In genomic region chr4:154958171-154958570, GRCm38 (mm10) we compare ENCODE assay signal across 9 mouse cellular contexts. TPM values are rescaled to one million over a fixed set of nuclear protein-coding genes. Genes with fewer than 3 reads are reported as not detected.
DNase-seq lines count a peak whose midpoint lies in the region; ATAC-seq lines count a peak whose summit lies in the region.
"Had no signal": no experiment of that assay in that cellular context is flagged by ENCODE, and none has a peak within 500 bp of the region (broad histone marks: within the 10 kb centered on the region; RNA-seq: fewer than 3 reads in every experiment).

No protein-coding gene starts in this region.

- no peak overlapping the region for H3K27ac ChIP-seq in lung, embryonic 16.5 days (ENCODE audit: low read length)
- peak overlapping the region; percentile 34 for H3K27ac ChIP-seq in forebrain, embryonic 16.5 days (ENCODE audit: low read length)
- 0 out of 2 replicates have a peak overlapping the region, but pooled peaks have one; percentile 35 for H3K27ac ChIP-seq in limb, embryonic 12.5 days
- H3K27ac ChIP-seq: macrophage had no signal

- no peaks in the 10 kb centered on the region for H3K9me3 ChIP-seq in lung, embryonic 16.5 days (ENCODE audit: control insufficient read depth, low read length)
- no peaks in the 10 kb centered on the region for H3K9me3 ChIP-seq in forebrain, embryonic 16.5 days (ENCODE audit: control insufficient read depth, low read length)
- no peaks in the 10 kb centered on the region for H3K9me3 ChIP-seq in limb, embryonic 12.5 days

- WGBS in lung, embryonic 16.5 days = 2% methylated on average over 15 of the region's 15 CpGs
- WGBS in forebrain, embryonic 16.5 days = 1% methylated on average over 15 of the region's 15 CpGs
- 1% methylated on average over 15 of the region's 15 CpGs for WGBS in limb, embryonic 12.5 days

- peak; percentile 20; the same call in 1 of the 2 replicates for ATAC-seq in lung, embryonic 16.5 days (ENCODE audit: low read depth)
- peak; percentile 66 for ATAC-seq in forebrain, embryonic 16.5 days
- ATAC-seq in limb, embryonic 12.5 days (ENCODE audit: insufficient number of reproducible peaks, insufficient read depth, low FRiP score, low TSS enrichment, low read depth) = peak; percentile 38; the same call in 1 of the 2 replicates

- H3K4me1 ChIP-seq in lung, embryonic 16.5 days (replicated peaks; ENCODE audit: control insufficient read depth, insufficient read depth, low read length) = peaks cover 22% of the 10 kb centered on the region
- H3K4me1 ChIP-seq in forebrain, embryonic 16.5 days (replicated peaks; ENCODE audit: control insufficient read depth, insufficient read depth, low read length) = peaks cover 61% of the 10 kb centered on the region
- peaks cover 63% of the 10 kb centered on the region for H3K4me1 ChIP-seq in limb, embryonic 12.5 days (replicated peaks)

- no peak for DNase-seq in lung, postnatal 25 days (ENCODE audit: low spot score)
- DNase-seq in cerebellum, adult 9-10 months = peak; percentile 80
- DNase-seq in retina, postnatal 7 days (ENCODE audit: low read depth, low spot score) = peak; percentile 67
- DNase-seq in adrenal gland, adult 2 months = no peak
- DNase-seq in gastrocnemius, adult 18-20 months (ENCODE audit: low spot score) = no peak

- peak overlapping the region; percentile 7; the same call in 1 of the 2 replicates for H3K4me2 ChIP-seq in lung, embryonic 16.5 days (ENCODE audit: low read depth, low read length)
- H3K4me2 ChIP-seq in forebrain, embryonic 16.5 days (ENCODE audit: low read length) = peak overlapping the region; percentile 40
- peak overlapping the region; percentile 52 for H3K4me2 ChIP-seq in limb, embryonic 12.5 days

- no peak overlapping the region for H3K9ac ChIP-seq in lung, embryonic 16.5 days (ENCODE audit: low read length)
- 0 out of 2 replicates have a peak overlapping the region, but pooled peaks have one; percentile 24 for H3K9ac ChIP-seq in forebrain, embryonic 16.5 days (replicated peaks; ENCODE audit: low read depth, low read length)
- H3K9ac ChIP-seq in limb, embryonic 12.5 days (replicated peaks) = peak overlapping the region; percentile 37; the same call in 1 of the 2 replicates

- 0 out of 2 replicates have a peak overlapping the region, but pooled peaks have one; percentile 0 for H3K4me3 ChIP-seq in lung, embryonic 16.5 days (ENCODE audit: low read length)
- H3K4me3 ChIP-seq in forebrain, embryonic 16.5 days (replicated peaks; ENCODE audit: low read length) = peak overlapping the region; percentile 2; the same call in 1 of the 2 replicates
- H3K4me3 ChIP-seq in limb, embryonic 12.5 days (replicated peaks) = peak overlapping the region; percentile 20

- H3K36me3 ChIP-seq in lung, embryonic 16.5 days (ENCODE audit: control insufficient read depth, insufficient read depth, low read length) = no peaks in the 10 kb centered on the region
- H3K36me3 ChIP-seq in forebrain, embryonic 16.5 days (ENCODE audit: control insufficient read depth, insufficient read depth) = no peaks in the 10 kb centered on the region
- H3K36me3 ChIP-seq in limb, embryonic 12.5 days = no peaks in the 10 kb centered on the region

- peaks cover 74% of the 10 kb centered on the region for H3K27me3 ChIP-seq in lung, embryonic 16.5 days (ENCODE audit: control insufficient read depth, insufficient read depth, low read depth, low read length)
- H3K27me3 ChIP-seq in forebrain, embryonic 16.5 days (replicated peaks; ENCODE audit: control insufficient read depth, insufficient read depth, low read length) = no peaks in the 10 kb centered on the region
- H3K27me3 ChIP-seq in limb, embryonic 12.5 days = peaks cover 98% of the 10 kb centered on the region

RNA-seq across cellular contexts. Expression of gene Hes5, which starts 2.6 kb away (rescaled TPM):
- 0.54 and 0.55 TPM in 2 replicates for polyA plus RNA-seq in lung, embryonic 16.5 days (2015; fragmentation: Nextera tagmentation; extraction: Ambion mirVana)
- 91.4 and 100 TPM in 2 replicates for polyA plus RNA-seq in forebrain, embryonic 16.5 days (2015; fragmentation: Nextera tagmentation; extraction: Ambion mirVana)
- 0.54 and 1.1 TPM in 2 replicates for polyA plus RNA-seq in limb, embryonic 12.5 days (2016; fragmentation: Nextera tagmentation; extraction: Ambion mirVana)
- not detected for total RNA-seq in adrenal gland, adult 2 months (2021)
- polyA plus RNA-seq in adrenal gland, adult 2 months (2012; rRNA removed) = 0.27 TPM in 1 of 2 replicates, not detected in the other
- not detected for total RNA-seq in gastrocnemius, adult 18-20 months (2021)
- polyA plus RNA-seq: macrophage had no signal

RNA-seq across cellular contexts. Expression of gene Pank4, which starts 5.8 kb away (rescaled TPM):
- polyA plus RNA-seq in lung, embryonic 16.5 days (2015; fragmentation: Nextera tagmentation; extraction: Ambion mirVana) = 47.3 and 48.4 TPM in 2 replicates
- polyA plus RNA-seq in forebrain, embryonic 16.5 days (2015; fragmentation: Nextera tagmentation; extraction: Ambion mirVana) = 47.1 and 47.3 TPM in 2 replicates
- polyA plus RNA-seq in limb, embryonic 12.5 days (2016; fragmentation: Nextera tagmentation; extraction: Ambion mirVana) = 56.3 and 60.5 TPM in 2 replicates
- total RNA-seq in adrenal gland, adult 2 months (2021) = 10 to 100 TPM; 24.5 to 28.0 TPM
- 34.8 and 35.3 TPM in 2 replicates for polyA plus RNA-seq in adrenal gland, adult 2 months (2012; rRNA removed)
- total RNA-seq in gastrocnemius, adult 18-20 months (2021) = 10 to 100 TPM; 31.9 to 35.6 TPM

RNA-seq across cellular contexts. Expression of gene Tnfrsf14, which starts 29.8 kb away (rescaled TPM):
- 1.7 and 1.9 TPM in 2 replicates for polyA plus RNA-seq in lung, embryonic 16.5 days (2015; fragmentation: Nextera tagmentation; extraction: Ambion mirVana)
- 0.27 TPM in 1 of 2 replicates, not detected in the other for polyA plus RNA-seq in forebrain, embryonic 16.5 days (2015; fragmentation: Nextera tagmentation; extraction: Ambion mirVana)
- polyA plus RNA-seq in limb, embryonic 12.5 days (2016; fragmentation: Nextera tagmentation; extraction: Ambion mirVana) = 1.0 and 1.4 TPM in 2 replicates
- 1 to 10 TPM; 6.1 to 8.4 TPM for total RNA-seq in adrenal gland, adult 2 months (2021)
- 14.9 and 27.2 TPM in 2 replicates for polyA plus RNA-seq in adrenal gland, adult 2 months (2012; rRNA removed)
- 1 to 10 TPM; 1.3 to 1.9 TPM for total RNA-seq in gastrocnemius, adult 18-20 months (2021)

RNA-seq across cellular contexts. Expression of gene Fam213b, which starts 59.2 kb away (rescaled TPM):
- polyA plus RNA-seq in lung, embryonic 16.5 days (2015; fragmentation: Nextera tagmentation; extraction: Ambion mirVana) = 31.4 and 34.6 TPM in 2 replicates
- 32.4 and 42.0 TPM in 2 replicates for polyA plus RNA-seq in forebrain, embryonic 16.5 days (2015; fragmentation: Nextera tagmentation; extraction: Ambion mirVana)
- polyA plus RNA-seq in limb, embryonic 12.5 days (2016; fragmentation: Nextera tagmentation; extraction: Ambion mirVana) = 42.8 and 43.2 TPM in 2 replicates
- 10 to 100 TPM; 41.1 to 56.2 TPM for total RNA-seq in adrenal gland, adult 2 months (2021)
- 61.1 and 87.9 TPM in 2 replicates for polyA plus RNA-seq in adrenal gland, adult 2 months (2012; rRNA removed)
- 10 to 100 TPM; 69.5 to 73.0 TPM for total RNA-seq in gastrocnemius, adult 18-20 months (2021)

Comparison
In these comparisons a context has a peak if more than half of its experiments do, and no peak if none do; other contexts are left out.
1. DNase-seq: peak in cerebellum, adult 9-10 months (single experiment) and retina, postnatal 7 days (single experiment); none in lung, postnatal 25 days (single experiment), adrenal gland, adult 2 months (single experiment) and gastrocnemius, adult 18-20 months (single experiment).
2. RNA of gene Hes5, which starts 2.6 kb away (polyA plus RNA-seq): 91.4 to 100 TPM in forebrain, embryonic 16.5 days; 0.54 to 1.1 TPM in limb, embryonic 12.5 days, 0.54 to 0.55 TPM in lung, embryonic 16.5 days and 0.27 TPM in adrenal gland, adult 2 months; every median in the first group is over 10 times any median in the second.
3. Peak in every context shown above with its lines, with median percentiles within 50 percentile points of each other: ATAC-seq, H3K4me2 ChIP-seq and H3K4me3 ChIP-seq.